Mouse (Mus musculus): ENCODE results near the gene Tmem135.

DNA sequence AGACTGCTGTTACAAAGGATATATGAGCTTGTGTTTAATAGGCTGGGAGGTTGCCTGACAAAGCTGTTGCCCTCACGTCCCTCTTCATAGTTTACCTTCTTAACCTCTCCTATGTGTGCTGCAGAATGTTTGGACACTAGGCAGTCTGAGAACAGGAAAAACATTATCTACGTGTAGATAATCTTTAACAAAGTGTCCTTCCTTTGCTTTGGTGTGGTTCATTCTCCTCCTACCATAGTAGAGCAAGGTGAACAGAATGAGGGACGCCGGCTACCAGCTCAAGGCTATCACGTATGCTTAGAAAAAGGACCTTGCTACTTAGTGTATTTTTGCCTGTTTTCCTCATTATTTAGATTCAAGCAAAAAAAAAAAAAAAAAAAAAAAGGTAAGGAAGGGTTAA lies 24.8 kb upstream of the Tmem135 start:
- TF ChIP-seq CTCF (IDR thresholded peaks at IDR 0.05; ENCODE audit: low read depth), result no peak
- TF ChIP-seq EP300 (optimal IDR thresholded peaks at IDR 0.05), result no peak

All from stomach, postnatal 0 days (tissue).